Mouse (Mus musculus) liver, adult 2 months (tissue): ENCODE results near the gene P2ry13. TPM values are rescaled to one million over a fixed set of nuclear protein-coding genes. Genes with fewer than 3 reads are reported as not detected.

ENCODE experiments used
- DNase-seq: peaks from one replicate; pipeline ENCODE4 v3.0.0-alpha.2; 2011; ENCODE audit warnings: low read depth, low spot score; ENCODE audit errors: extremely low read depth
- H3K27ac ChIP-seq: fragments of 200-500 bp; replicated peaks from 2 replicates; pipeline ENCODE4 v1.5.1; 2012; ENCODE audit warnings: low read depth, mild to moderate bottlenecking, control low read depth, inconsistent platforms, low read length; ENCODE audit not compliant: insufficient read depth
- H3K27me3 ChIP-seq: fragments of 200-500 bp; 2 replicates; pipeline ENCODE4 v1.6.1; 2012; ENCODE audit warnings: mild to moderate bottlenecking, moderate library complexity, low read length, inconsistent platforms; ENCODE audit not compliant: control insufficient read depth, insufficient read depth
- H3K36me3 ChIP-seq: fragments of 200-500 bp; 2 replicates; pipeline ENCODE4 v1.6.1; 2012; ENCODE audit warnings: low read length, inconsistent platforms; ENCODE audit not compliant: control insufficient read depth, insufficient read depth
- H3K4me1 ChIP-seq: fragments of 200-500 bp; 2 replicates; pipeline ENCODE4 v1.6.1; 2011; ENCODE audit warnings: low read length; ENCODE audit not compliant: control insufficient read depth, insufficient read depth
- H3K4me3 ChIP-seq: fragments of 200-500 bp; 2 replicates; pipeline ENCODE4 v1.5.1; 2011; ENCODE audit warnings: low read depth, mild to moderate bottlenecking, control low read depth, low read length, moderate library complexity; ENCODE audit not compliant: insufficient read depth
- H3K79me2 ChIP-seq: fragments of 200-500 bp; 2 replicates; pipeline ENCODE4 v1.6.1; 2012; ENCODE audit warnings: inconsistent platforms, mild to moderate bottlenecking, low read length, moderate library complexity; ENCODE audit not compliant: control insufficient read depth, insufficient read depth
- H3K9ac ChIP-seq: fragments of 200-500 bp; 2 replicates; pipeline ENCODE4 v1.6.1; 2012; ENCODE audit warnings: low read depth, mild to moderate bottlenecking, control low read depth, inconsistent platforms, low read length
- CTCF ChIP-seq: fragments of 200-500 bp; IDR thresholded peaks from 2 replicates; pipeline ENCODE4 v1.5.1; 2011; ENCODE audit warnings: low read depth, low read length, control low read depth
- POLR2A ChIP-seq: fragments of 200-500 bp; IDR thresholded peaks from 2 replicates; pipeline ENCODE4 v1.6.1; 2011; ENCODE audit warnings: low read length, control low read depth; ENCODE audit not compliant: insufficient read depth; ENCODE audit errors: extremely low read depth
- WGBS: fragments of 180-500 bp; shearing (Covaris S2); methylation state at CpG from one replicate; pipeline ENCODE4 v1.1.7; 2018; 5-methylcytosine and 5-hydroxymethylcytosine counted together
- polyA plus RNA-seq: library from polyadenylated mRNA; depleted of rRNA; stranded (reverse); fragments of >200 nt; gene quantifications from 2 replicates; pipeline ENCODE4 v1.2.3, GENCODE M21; 2012
- total RNA-seq: library from RNA; depleted of rRNA; stranded (reverse); fragments of >200 nt; gene quantifications from 2 replicates; pipeline ENCODE4 v1.2.3, GENCODE M21; 2014

The P2ry13 gene
- total and polyA plus RNA-seq, 2 experiments: 1.6 to 5.2 TPM

DNA sequence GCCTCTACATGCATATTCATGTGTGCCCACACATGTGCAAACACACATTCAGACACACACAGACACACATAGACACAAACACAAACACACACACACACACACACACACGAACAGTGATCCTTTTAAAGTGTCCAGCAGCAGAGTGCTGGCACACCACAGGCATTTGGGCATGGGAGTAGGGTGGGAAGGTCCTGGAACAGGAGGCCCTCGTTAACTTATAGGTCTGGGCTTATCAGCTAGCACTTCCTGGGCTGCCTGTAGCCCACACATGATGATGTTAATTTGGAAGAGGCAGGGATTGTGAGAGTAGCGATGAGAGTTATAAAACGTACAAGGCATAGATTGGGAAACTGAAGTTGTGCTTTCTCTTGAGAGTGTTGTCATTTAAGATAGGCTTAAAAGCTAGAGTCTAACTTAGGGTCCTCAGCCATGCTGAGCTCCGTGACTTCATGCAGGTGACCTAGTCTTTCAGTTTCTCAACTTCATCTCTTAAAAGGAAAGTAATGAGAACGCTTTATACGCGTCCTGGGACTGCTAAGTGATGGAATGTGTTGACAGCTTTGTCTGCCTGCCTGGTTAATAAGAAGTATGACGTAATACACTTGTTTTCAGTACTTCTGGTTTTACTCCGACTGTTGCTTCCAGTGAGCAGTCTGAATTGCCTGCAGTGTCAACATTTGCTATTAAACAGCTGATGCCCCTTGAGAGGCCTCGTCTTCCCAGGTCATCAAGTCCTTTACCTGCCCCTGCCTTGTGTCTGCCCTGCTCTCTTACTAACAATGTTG is 5.8 kb downstream of the P2ry13 start:
- H3K27ac ChIP-seq: no peak overlapping the region
- 60% methylated on average over 11 of the region's 11 CpGs for WGBS

DNA sequence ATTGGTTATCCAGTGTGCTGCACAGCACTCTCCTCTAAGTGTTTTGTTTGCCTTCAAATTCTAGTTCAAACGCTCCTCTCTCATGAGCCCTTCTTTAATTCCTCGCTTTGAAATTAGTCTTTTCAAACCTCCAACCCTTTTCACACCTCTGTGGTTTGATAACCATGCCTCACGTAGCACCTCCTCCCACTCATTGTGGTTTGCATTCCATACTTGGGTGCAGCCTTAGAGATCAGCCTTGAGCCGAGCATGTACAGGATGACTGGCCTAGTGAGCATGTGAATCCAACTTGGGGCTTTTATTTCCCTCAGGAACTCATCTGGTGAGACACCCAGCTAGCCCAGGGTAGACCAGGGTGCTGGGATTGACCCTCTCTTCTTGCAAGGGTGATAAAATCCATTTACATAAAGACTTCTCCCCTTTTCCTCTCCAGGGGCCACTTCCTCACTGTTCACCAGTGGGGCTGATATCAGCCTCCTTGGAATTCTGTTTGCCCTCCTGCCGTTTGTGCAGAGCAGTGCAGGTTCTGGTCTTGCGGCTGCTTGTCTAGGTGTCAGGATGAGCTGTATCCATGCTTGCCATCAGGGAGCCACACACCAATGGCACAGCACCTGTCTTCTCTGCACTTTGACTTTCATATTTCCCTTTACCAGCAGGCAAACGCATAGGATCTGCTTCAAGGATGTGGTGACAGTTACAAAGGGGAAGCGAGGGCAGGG is 6.7 kb downstream of the P2ry13 start:
- WGBS: 83% methylated on average over 8 of the region's 8 CpGs
- Histone ChIP-seq H3K36me3 (no peaks in the 10 kb centered on the region), H3K4me3 (no peak overlapping the region), H3K9ac (no peak overlapping the region), H3K27me3 (no peaks in the 10 kb centered on the region), H3K79me2 (no peaks in the 10 kb centered on the region), H3K27ac (no peak overlapping the region), H3K4me1 (no peaks in the 10 kb centered on the region)
- no peak for DNase-seq
- TF ChIP-seq CTCF (no peak), POLR2A (no peak)

More for the DNA sequence above, 5.8 kb downstream of the P2ry13 start:
- Histone ChIP-seq H3K79me2 (no peaks in the 10 kb centered on the region), H3K9ac (no peak overlapping the region), H3K27me3 (no peaks in the 10 kb centered on the region), H3K4me1 (no peaks in the 10 kb centered on the region), H3K4me3 (no peak overlapping the region), H3K36me3 (no peaks in the 10 kb centered on the region)
- no peak for DNase-seq
- TF ChIP-seq CTCF (no peak), POLR2A (no peak)

GRCm38 (mm10) chr3:59197329-59197948 is 13.2 kb downstream of the P2ry13 start:
- no peaks in the 10 kb centered on the region for H3K79me2 ChIP-seq
- H3K4me1 ChIP-seq: no peaks in the 10 kb centered on the region
- 72% methylated on average over 4 of the region's 4 CpGs for WGBS
- H3K27ac ChIP-seq: no peak overlapping the region
- H3K4me3 ChIP-seq: no peak overlapping the region
- H3K9ac ChIP-seq: no peak overlapping the region
- TF ChIP-seq CTCF (no peak), POLR2A (no peak)
- H3K36me3 ChIP-seq: no peaks in the 10 kb centered on the region
- H3K27me3 ChIP-seq: no peaks in the 10 kb centered on the region
- DNase-seq: no peak

- H3K27ac ChIP-seq: no peak within 1 kb of the TSS
- H3K79me2 ChIP-seq: no peaks in the 10 kb centered on the region
- no peak within 1 kb of the TSS for H3K4me3 ChIP-seq
- no peaks in the 10 kb centered on the region for H3K27me3 ChIP-seq
- DNase-seq: no peak
- H3K36me3 ChIP-seq: no peaks in the 10 kb centered on the region
- no peak within 1 kb of the TSS for H3K9ac ChIP-seq
- no peaks in the 10 kb centered on the region for H3K4me1 ChIP-seq
- TF ChIP-seq POLR2A (no peak), CTCF (no peak)
- WGBS: 85% methylated on average over 7 of the region's 7 CpGs
Measured at GRCm38 (mm10) chr3:59194938-59195337, 15.7 kb downstream of the P2ry13 start, which contains the start of gene Gpr87. Gene Gpr87, minus strand, starts transcription at chr3:59195104.

DNA sequence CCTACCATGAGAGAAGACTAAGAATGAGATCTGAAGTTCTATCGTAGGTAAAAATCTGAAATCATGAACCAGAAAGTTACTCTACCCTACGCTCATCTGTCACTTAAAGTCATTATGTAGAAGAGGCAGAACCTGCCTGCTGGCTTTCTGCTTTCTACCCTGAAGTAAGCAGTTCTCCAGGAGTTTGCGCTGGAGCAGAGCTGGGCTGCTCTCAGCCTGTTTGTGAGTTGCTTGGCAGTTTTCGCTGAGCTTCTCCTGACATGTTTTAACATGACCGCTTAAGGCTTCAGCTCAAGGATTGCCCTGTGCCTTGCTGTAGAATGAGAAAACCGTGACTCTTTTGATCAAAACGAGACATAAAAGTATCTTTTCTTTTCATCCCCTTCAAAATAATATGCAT is 16.6 kb downstream of the P2ry13 start:
- Histone ChIP-seq H3K27me3 (no peaks in the 10 kb centered on the region), H3K4me1 (no peaks in the 10 kb centered on the region), H3K9ac (no peak overlapping the region), H3K4me3 (no peak overlapping the region), H3K36me3 (no peaks in the 10 kb centered on the region), H3K27ac (no peak overlapping the region), H3K79me2 (no peaks in the 10 kb centered on the region)
- DNase-seq: no peak
- TF ChIP-seq CTCF (no peak), POLR2A (no peak)
- 93% methylated on average over 7 of the region's 7 CpGs for WGBS
